Mouse (Mus musculus): Measurements from ENCODE around the gene Tff1.

Gene Tff1

DNA sequence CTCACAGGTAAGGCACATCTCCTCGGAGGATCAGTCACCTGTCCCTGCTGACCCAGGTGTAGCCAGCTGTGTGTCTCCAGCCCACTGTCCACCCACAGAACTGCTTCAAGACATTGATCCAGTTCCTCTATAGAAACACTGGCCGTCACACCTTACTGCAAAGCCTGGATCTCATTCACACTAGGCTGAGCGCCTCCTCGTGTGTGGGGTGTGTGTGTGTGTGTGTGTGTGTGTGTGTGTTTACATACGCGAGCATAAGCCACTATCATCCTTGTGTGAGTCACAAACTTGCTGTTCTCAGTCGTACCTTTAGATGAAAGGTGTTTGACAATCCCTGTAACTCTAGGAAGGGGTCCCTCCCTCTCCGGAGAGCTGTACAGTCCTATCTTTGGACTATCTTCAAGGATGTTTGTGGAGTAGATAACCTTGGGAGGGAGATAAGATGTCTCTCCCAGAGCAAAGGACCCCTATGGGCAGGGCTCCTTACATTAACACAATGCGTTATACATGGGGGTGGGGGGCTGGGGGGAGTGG is 12.0 kb downstream of the Tff1 start:
- no peak for DNase-seq (ENCODE audit: low read depth, low spot score)

- DNase-seq (ENCODE audit: low read depth, low spot score), result no peak
Measured at GRCm38 (mm10) chr17:31152512-31152911, 12.6 kb downstream of the Tff1 start.

DNA sequence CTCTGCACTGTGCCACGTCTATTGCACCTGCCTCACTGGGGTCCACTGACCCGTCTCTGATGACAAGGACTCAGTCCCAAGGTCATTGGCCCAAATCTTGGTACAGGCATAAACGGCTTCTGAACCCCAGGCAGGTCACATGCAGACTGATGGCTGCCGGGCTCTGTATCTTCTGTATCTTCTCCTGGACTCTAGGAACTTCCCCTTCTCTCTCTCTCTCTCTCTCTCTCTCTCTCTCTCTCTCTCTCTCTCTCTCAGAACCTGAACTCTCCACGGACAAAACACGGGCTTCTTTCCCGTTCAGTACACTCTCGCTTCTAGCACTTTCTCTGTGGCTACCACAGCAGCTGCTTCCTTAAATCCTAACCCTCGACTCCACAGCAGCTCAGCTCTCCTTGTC is 19.1 kb downstream of the Tff1 start:
- DNase-seq (ENCODE audit: low read depth, low spot score), result no peak

DNA sequence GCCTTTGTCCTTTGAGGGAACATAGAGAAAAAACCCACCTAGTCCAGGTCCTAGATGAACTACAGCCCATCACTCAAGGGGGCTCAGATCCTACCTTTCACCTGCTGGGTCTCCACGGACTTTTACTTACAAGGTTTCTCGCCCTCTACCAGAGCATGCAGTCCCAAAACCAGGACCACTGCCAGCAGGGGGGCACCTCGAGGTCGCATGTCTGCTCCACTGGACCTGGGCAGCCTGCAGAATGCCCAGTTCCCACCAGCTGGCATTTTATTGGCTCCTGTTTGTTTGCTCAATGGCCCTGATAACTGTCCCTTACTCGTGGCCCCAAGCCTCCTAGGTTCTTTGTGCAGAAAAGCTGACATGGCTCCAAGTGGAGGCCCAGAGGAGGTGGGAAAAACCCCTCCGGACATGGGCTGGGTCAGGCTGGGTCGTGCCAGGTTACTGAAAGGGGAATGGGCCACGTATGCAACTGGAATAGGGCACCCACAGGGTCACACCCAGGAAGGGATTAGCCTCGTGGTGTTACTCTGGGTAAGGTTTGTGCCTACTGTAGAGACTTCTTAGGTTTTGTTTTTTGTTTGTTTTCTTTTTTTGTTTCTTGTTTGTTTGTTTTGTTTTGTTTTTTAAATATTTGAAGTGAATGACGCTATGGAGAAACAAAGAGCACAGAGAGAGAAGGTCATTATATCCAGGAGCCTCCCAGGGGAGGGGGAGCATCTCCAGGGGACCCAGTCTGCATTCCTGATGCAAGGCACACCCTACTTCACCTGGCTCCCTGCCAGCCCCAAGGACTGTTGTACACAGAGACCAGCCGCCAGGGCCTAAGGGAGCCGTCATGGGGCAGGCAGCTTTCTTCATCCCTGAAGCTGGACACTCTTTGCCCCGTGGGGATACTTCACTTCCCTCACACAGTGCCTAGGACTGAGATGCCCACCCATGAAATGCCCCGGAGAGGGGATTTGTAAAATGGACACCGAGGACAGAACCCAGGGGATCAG is 20.7 kb downstream of the Tff1 start, which contains the start of gene Tff2:
TSS of gene Tff2 (minus strand) at position 243 of the 998 bp plus-strand sequence.
- DNase-seq (ENCODE audit: low read depth, low spot score), result no peak

DNA sequence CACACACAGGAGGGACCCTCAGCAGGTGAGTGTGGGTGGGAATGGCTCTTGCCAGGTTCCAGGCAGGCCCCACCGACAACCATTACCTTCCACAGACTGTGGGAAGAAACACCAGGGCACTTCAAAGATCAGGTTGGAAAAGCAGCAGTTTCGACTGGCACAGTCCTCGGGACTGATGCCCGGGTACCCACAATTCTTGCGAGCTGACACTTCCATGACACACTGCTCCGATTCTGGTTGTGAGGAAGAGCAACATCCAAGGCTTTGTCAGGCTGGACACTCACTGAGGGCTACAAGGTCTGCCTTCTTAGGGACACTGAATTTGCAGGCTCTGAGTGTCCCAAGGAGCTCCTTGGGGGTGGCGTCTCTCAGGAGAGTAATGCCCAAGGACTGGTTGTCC is 23.0 kb downstream of the Tff1 start:
- DNase-seq (ENCODE audit: low read depth, low spot score), result no peak

DNA sequence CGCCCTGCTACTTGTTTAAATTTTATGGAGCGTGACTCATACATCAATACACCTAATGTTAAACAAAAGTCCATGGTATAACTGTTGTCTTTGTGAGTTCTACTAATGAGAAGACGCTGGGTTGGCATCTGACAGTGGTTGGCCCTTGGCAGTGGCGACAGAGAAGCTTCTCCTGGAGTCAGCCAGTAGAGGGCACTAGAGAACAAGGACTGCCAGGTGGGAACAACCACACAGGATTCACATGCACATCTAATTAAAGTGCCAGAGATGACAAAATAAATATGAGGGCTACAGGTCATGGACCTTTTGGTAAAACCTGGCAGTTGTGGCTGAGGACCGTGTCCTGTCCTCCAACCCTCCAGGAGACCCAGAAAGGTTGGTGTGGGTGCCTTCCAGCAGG is 26.7 kb downstream of the Tff1 start:
- DNase-seq (ENCODE audit: low read depth, low spot score), result peak; percentile 54

GRCm38 (mm10) chr17:31136821-31137220 is 28.3 kb downstream of the Tff1 start:
- DNase-seq (ENCODE audit: low read depth, low spot score), result no peak

- no peak for DNase-seq (ENCODE audit: low read depth, low spot score)
Measured at GRCm38 (mm10) chr17:31136291-31136690, 28.8 kb downstream of the Tff1 start.

GRCm38 (mm10) chr17:31134913-31135312 is 30.2 kb downstream of the Tff1 start:
- DNase-seq (ENCODE audit: low read depth, low spot score), result no peak

GRCm38 (mm10) chr17:31133776-31134175 is 31.3 kb downstream of the Tff1 start:
- DNase-seq (ENCODE audit: low read depth, low spot score), result no peak

DNA sequence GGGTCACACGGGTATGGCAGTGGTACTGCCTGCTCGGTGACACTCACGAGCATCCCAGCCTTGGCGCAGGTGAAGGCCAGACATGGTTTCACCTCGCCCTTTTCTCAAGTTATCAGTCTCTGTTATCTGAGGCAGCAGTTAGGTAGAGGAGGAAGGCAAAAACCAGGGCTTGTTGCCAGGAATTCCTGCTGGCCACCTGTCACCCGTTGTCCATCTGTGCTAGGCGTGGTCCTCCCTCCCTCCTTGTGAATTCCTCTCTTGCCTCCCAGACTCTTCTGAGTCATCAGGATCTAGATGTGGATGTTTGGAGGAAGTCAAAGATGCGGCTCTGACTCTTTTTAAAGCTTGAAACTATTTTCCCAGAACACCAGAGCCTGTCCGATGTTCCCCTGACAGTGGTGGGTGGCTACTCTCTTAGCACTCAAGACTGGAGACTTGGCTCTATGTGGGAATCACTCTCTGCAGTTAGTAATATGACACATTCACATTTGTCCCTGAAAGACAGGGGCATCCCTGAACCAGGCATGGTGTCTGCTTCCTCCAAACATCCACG is 33.7 kb downstream of the Tff1 start:
- no peak for DNase-seq (ENCODE audit: low read depth, low spot score)

GRCm38 (mm10) chr17:31129452-31129851 is 35.6 kb downstream of the Tff1 start, which contains the start of gene Tff3:
Gene Tff3 (minus strand): TSS chr17:31129646.
- no peak for DNase-seq (ENCODE audit: low read depth, low spot score)

DNA sequence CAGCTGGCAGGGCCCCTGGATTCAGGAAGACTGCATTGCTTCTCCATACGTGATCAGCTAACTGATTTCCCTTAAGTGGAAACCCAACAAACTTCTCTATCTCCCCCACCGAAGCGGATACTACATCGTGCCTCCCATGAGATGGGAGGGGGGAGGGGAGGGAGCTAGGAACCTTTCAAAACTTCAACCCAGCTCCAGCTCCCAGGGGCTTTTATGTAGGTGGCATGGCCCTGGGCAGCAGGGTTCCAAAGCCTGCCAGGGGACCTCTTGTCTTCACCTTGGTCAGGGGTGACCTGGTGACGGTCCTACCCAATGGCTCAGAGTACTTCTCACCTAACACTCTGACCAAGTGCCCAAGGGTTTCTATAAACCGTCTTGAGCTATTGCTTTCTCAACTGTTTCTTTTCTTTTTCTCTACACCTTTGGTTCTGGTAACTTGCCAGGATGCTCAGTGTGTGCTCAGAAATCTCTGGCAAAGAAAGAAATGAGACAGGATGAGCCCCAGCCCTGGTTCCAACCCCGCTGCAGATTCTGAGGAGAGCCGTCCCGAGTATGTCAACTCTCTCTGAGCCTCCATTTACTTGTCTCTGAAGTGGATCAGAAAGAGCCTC is 36.3 kb downstream of the Tff1 start:
- DNase-seq (ENCODE audit: low read depth, low spot score), result no peak

DNA sequence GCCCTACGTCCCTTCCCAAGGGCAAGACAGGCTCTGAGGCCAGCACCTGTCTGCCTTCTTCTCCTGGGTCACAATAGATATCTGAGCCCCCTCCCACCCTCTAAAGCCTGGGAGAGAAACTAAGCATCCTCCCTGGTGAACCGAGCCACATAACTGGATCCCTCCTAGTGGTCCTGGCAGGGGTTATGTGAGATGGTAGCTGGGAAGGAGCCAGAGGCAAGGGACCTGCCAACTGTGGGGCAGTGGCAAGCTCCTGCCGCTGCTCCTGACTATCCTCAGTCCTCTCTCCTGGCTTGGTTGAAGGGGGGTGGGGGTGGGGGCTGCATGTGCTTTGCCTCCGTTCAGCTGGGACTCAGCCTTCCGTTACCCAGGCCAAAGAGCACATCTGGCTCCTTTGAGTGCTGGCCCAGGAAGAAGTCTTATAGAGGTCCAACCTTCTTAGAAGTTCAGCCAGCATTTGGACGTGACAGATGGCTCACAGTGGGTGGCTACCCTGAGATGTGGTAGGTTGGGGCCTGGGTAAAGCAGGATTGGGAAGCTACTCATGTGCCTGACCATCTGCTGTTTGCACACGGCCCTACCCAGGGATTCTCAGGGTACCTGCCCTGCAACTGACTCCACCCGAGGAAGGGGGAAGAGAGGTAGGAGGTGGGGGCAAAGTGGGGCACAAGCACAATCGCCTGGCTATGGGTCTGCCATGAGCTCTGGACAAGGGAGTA is 39.4 kb downstream of the Tff1 start:
- no peak for DNase-seq (ENCODE audit: low read depth, low spot score)

GRCm38 (mm10) chr17:31121975-31122374 is 43.1 kb downstream of the Tff1 start:
- peak; percentile 40 for DNase-seq (ENCODE audit: low read depth, low spot score)

DNA sequence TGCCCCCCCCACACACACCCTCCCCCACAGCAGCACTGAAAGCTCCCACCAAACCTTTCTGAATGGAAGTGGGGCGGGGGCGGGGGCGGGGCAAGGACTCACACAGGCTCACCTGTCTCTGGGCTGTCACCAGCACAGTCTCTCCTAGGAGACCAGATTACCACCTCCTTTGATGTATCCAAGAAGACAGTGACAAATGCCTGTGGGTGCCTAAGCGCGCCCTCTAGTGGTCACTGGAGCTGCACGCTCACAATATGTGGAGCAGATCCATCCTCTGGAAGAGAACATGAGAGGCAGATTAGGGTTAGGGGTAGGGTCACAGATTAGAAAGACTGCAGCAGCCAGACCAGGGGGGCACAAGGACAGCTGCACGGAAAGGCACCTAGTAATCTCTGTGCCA is 45.6 kb downstream of the Tff1 start:
- DNase-seq (ENCODE audit: low read depth, low spot score), result peak; percentile 70

GRCm38 (mm10) chr17:31117946-31118345 is 47.1 kb downstream of the Tff1 start:
- DNase-seq (ENCODE audit: low read depth, low spot score), result no peak

- DNase-seq (ENCODE audit: low read depth, low spot score), result no peak
Measured at GRCm38 (mm10) chr17:31116063-31116462, 49.0 kb downstream of the Tff1 start.

GRCm38 (mm10) chr17:31113191-31113856 is 51.8 kb downstream of the Tff1 start:
- no peak for DNase-seq (ENCODE audit: low read depth, low spot score)
